Mouse (Mus musculus) limb, embryonic 14.5 days (tissue): ENCODE measurements around the gene Mcrip1. TPM values are rescaled to one million over a fixed set of nuclear protein-coding genes. Genes with fewer than 3 reads are reported as not detected.
A peak's percentile ranks its signal among the peaks of the same experiment; 100 is the strongest.

Experiments used
- ATAC-seq: fragments of 200-750 bp; cut with Nextera tagmentation; 2 replicates; pipeline ENCODE4 v1.8.0; 2017; ENCODE audit warnings: low read depth, moderate number of reproducible peaks, moderate TSS enrichment; ENCODE audit not compliant: low FRiP score
- DNase-seq: peaks from one replicate; pipeline ENCODE4 v3.0.0-alpha.2; 2015; ENCODE audit warnings: low spot score
- H3K27ac ChIP-seq: fragments of 300-500 bp; sonication (generic); replicated peaks from 2 replicates; pipeline ENCODE4 v1.5.1; 2014; ENCODE audit warnings: low read depth, mild to moderate bottlenecking, low read length, moderate library complexity, mixed read lengths
- H3K27me3 ChIP-seq: fragments of 300-500 bp; sonication (generic); 2 replicates; pipeline ENCODE4 v1.6.1; 2014; ENCODE audit warnings: low read length, mixed read lengths; ENCODE audit not compliant: control insufficient read depth, insufficient read depth
- H3K36me3 ChIP-seq: fragments of 300-500 bp; sonication (generic); 2 replicates; pipeline ENCODE4 v1.6.1; 2014; ENCODE audit warnings: mild to moderate bottlenecking, low read length, moderate library complexity, mixed read lengths; ENCODE audit not compliant: control insufficient read depth, insufficient read depth
- H3K4me1 ChIP-seq: fragments of 300-500 bp; sonication (generic); 2 replicates; pipeline ENCODE4 v1.6.1; 2014; ENCODE audit warnings: antibody characterized with exemption, low read length, mixed read lengths; ENCODE audit not compliant: control insufficient read depth, insufficient read depth
- H3K4me2 ChIP-seq: fragments of 300-500 bp; sonication (generic); replicated peaks from 2 replicates; pipeline ENCODE4 v1.6.1; 2014; ENCODE audit warnings: low read depth, mild to moderate bottlenecking, low read length, moderate library complexity; ENCODE audit not compliant: severe bottlenecking
- H3K4me3 ChIP-seq: fragments of 300-500 bp; sonication (generic); replicated peaks from 2 replicates; pipeline ENCODE4 v1.5.1; 2014; ENCODE audit warnings: low read length
- H3K9ac ChIP-seq: fragments of 300-500 bp; sonication (generic); 2 replicates; pipeline ENCODE4 v1.6.1; 2014; ENCODE audit warnings: mild to moderate bottlenecking, low read depth, low read length, moderate library complexity; ENCODE audit not compliant: severe bottlenecking
- H3K9me3 ChIP-seq: fragments of 300-500 bp; sonication (generic); 2 replicates; pipeline ENCODE4 v1.6.1; 2016; ENCODE audit warnings: low read length; ENCODE audit not compliant: control insufficient read depth
- POLR2A ChIP-seq: fragments of 200-500 bp; IDR thresholded peaks from 2 replicates; pipeline ENCODE4 v1.8.0; 2012; ENCODE audit warnings: inconsistent platforms, mild to moderate bottlenecking, moderate library complexity, borderline replicate concordance; ENCODE audit not compliant: insufficient read depth, insufficient read length; ENCODE audit errors: extremely low read depth
- WGBS: fragments of 180-500 bp; shearing (Covaris S2); extraction: QIAGEN DNeasy Blood & Tissue Kit; methylation state at CpG from one replicate; pipeline ENCODE4 v1.1.7; 2014; 5-methylcytosine and 5-hydroxymethylcytosine counted together
- polyA plus RNA-seq, 2 experiments: library from polyadenylated mRNA; depleted of rRNA in 1 of 2; stranded (reverse) in 1 of 2; unstranded in 1 of 2; fragments of >200 nt; fragmentation: Nextera tagmentation in 1 of 2; extraction: Ambion mirVana in 1 of 2; gene quantifications; 2 replicates each; pipeline versions ENCODE4 v1.2.1 to v1.2.3; 2012 to 2014

Gene Mcrip1
- polyA plus RNA-seq (2012; rRNA removed) (203 and 265 TPM in 2 replicates), polyA plus RNA-seq (2014; fragmentation: Nextera tagmentation; extraction: Ambion mirVana) (271 and 274 TPM in 2 replicates)

GRCm38 (mm10) chr11:120549168-120549945 is at the start of gene Mcrip1:
TSS of gene Mcrip1 (minus strand) at chr11:120549727.
- peak within 1 kb of the TSS; percentile 98 for H3K4me3 ChIP-seq
- H3K27ac ChIP-seq, result peak within 1 kb of the TSS; percentile 90
- no peaks in the 10 kb centered on the region for H3K9me3 ChIP-seq
- under 1% methylated on average over 63 of the region's 87 CpGs for WGBS
- peaks cover 12% of the 10 kb centered on the region for H3K4me1 ChIP-seq
- H3K9ac ChIP-seq, result peak within 1 kb of the TSS; percentile 98
- 0 out of 2 replicates have a peak, but pooled peaks have one; percentile 38 for TF ChIP-seq POLR2A
- peak within 1 kb of the TSS; percentile 67 for H3K4me2 ChIP-seq
- DNase-seq, result peak; percentile 85
- peak; percentile 91 for ATAC-seq
- H3K36me3 ChIP-seq, result peaks cover 9% of the 10 kb centered on the region
- H3K27me3 ChIP-seq, result no peaks in the 10 kb centered on the region

- Histone ChIP-seq H3K36me3 (peaks cover 60% of the 10 kb centered on the region), H3K4me3 (peak overlapping the region; percentile 99), H3K4me1 (peaks cover 13% of the 10 kb centered on the region), H3K4me2 (peak overlapping the region; percentile 96), H3K9me3 (no peaks in the 10 kb centered on the region), H3K27ac (peak overlapping the region; percentile 81; the same call in 1 of the 2 replicates), H3K9ac (peak overlapping the region; percentile 99), H3K27me3 (no peaks in the 10 kb centered on the region)
- no peak for TF ChIP-seq POLR2A
- DNase-seq (no peak), ATAC-seq (no peak)
- WGBS, result 46% methylated on average over 17 of the region's 17 CpGs
Measured at GRCm38 (mm10) chr11:120598990-120599549, 49.5 kb upstream of the Mcrip1 start.

- H3K4me2 ChIP-seq, result peak within 1 kb of the TSS; percentile 96
- ATAC-seq, result peak; percentile 97
- DNase-seq, result peak; percentile 96
- peaks cover 60% of the 10 kb centered on the region for H3K36me3 ChIP-seq
- H3K27ac ChIP-seq, result peak within 1 kb of the TSS; percentile 92
- H3K27me3 ChIP-seq, result no peaks in the 10 kb centered on the region
- no peaks in the 10 kb centered on the region for H3K9me3 ChIP-seq
- TF ChIP-seq POLR2A, result 0 out of 2 replicates have a peak, but pooled peaks have one; percentile 41
- under 1% methylated on average over 60 of the region's 88 CpGs for WGBS
- peak within 1 kb of the TSS; percentile 99 for H3K9ac ChIP-seq
- peaks cover 13% of the 10 kb centered on the region for H3K4me1 ChIP-seq
- H3K4me3 ChIP-seq, result peak within 1 kb of the TSS; percentile 99
Measured at GRCm38 (mm10) chr11:120598283-120598989, 48.9 kb upstream of the Mcrip1 start, which contains the start of the genes Alyref and Anapc11. TSS of gene Alyref (minus strand) at chr11:120598365. TSS of gene Anapc11 (plus strand) at chr11:120598421.

GRCm38 (mm10) chr11:120597240-120598235 is 48.0 kb upstream of the Mcrip1 start:
- TF ChIP-seq POLR2A, result no peak
- Histone ChIP-seq H3K9ac (peak overlapping the region; percentile 99), H3K36me3 (peaks cover 60% of the 10 kb centered on the region), H3K4me3 (peak overlapping the region; percentile 99), H3K27me3 (no peaks in the 10 kb centered on the region), H3K9me3 (no peaks in the 10 kb centered on the region), H3K27ac (peak overlapping the region; percentile 92), H3K4me2 (peak overlapping the region; percentile 79), H3K4me1 (peaks cover 13% of the 10 kb centered on the region)
- peak; percentile 23 for ATAC-seq
- WGBS, result 4% methylated on average over 73 of the region's 99 CpGs
- no peak for DNase-seq
